Mouse (Mus musculus): ENCODE measurements around the gene Dqx1. TPM values are rescaled to one million over a fixed set of nuclear protein-coding genes. Genes with fewer than 3 reads are reported as not detected.

Dqx1 gene
- total RNA-seq, 1 experiment: 3.7 TPM

GRCm38 (mm10) chr6:83033249-83034185, 24.1 kb upstream of the Dqx1 start, which contains the start of the genes Dok1 and Loxl3:
Gene Dok1 (minus strand): TSS chr6:83033471.
Gene Loxl3 (plus strand): TSS chr6:83034173.
- H3K27ac ChIP-seq (ENCODE audit: insufficient read depth, low read depth, low read length, poor library complexity, severe bottlenecking): no peak within 1 kb of the TSS
- H3K36me3 ChIP-seq (ENCODE audit: control insufficient read depth, insufficient read depth, low read length, poor library complexity, severe bottlenecking): no peaks in the 10 kb centered on the region
- peak within 1 kb of the TSS; percentile 69 to 83 for H3K4me3 ChIP-seq (ENCODE audit: insufficient read depth in 1 of 2, low read depth in 1 of 2, low read length in 2 of 2, poor library complexity in 1 of 2, severe bottlenecking in 1 of 2)
- in situ Hi-C loops (cut with MboI; ENCODE audit: low sequenced_read_pairs in 2 of 2, unreplicated experiment in 2 of 2): no loop called here
- DNase-seq (ENCODE audit: low read depth, low spot score): peak; percentile 73
- H3K9me3 ChIP-seq (ENCODE audit: control insufficient read depth, insufficient read depth, low read depth, low read length): no peaks in the 10 kb centered on the region
- H3K4me1 ChIP-seq (ENCODE audit: control insufficient read depth in 2 of 2, insufficient read depth in 2 of 2, low read length in 2 of 2, poor library complexity in 1 of 2): peaks cover 0 to 14% of the 10 kb centered on the region in 2 experiments; a peak in 2 of 4 replicates
- H3K9ac ChIP-seq (ENCODE audit: insufficient read depth, low read depth, low read length, poor library complexity, severe bottlenecking): peak within 1 kb of the TSS; percentile 58
- TF ChIP-seq CHD2 (IDR thresholded peaks at IDR 0.05; ENCODE audit: low read depth, low read length) (no peak), MAFK (IDR thresholded peaks at IDR 0.05; ENCODE audit: insufficient read depth, low read depth, low read length) (peak; percentile 96)

GRCm38 (mm10) chr6:83034463-83035055, 23.1 kb upstream of the Dqx1 start:
- no peak overlapping the region for H3K9ac ChIP-seq (ENCODE audit: insufficient read depth, low read depth, low read length, poor library complexity, severe bottlenecking)
- H3K27ac ChIP-seq (ENCODE audit: insufficient read depth, low read depth, low read length, poor library complexity, severe bottlenecking): no peak overlapping the region
- no peaks in the 10 kb centered on the region for H3K9me3 ChIP-seq (ENCODE audit: control insufficient read depth, insufficient read depth, low read depth, low read length)
- no peak overlapping the region for H3K4me3 ChIP-seq (ENCODE audit: insufficient read depth in 1 of 2, low read depth in 1 of 2, low read length in 2 of 2, poor library complexity in 1 of 2, severe bottlenecking in 1 of 2)
- TF ChIP-seq HCFC1 (IDR thresholded peaks at IDR 0.05; ENCODE audit: borderline replicate concordance, insufficient read depth, low read length): no peak
- TF ChIP-seq ZNF384 (IDR thresholded peaks at IDR 0.05; ENCODE audit: low read depth, low read length): no peak
- TF ChIP-seq ZC3H11A (IDR thresholded peaks at IDR 0.05; ENCODE audit: borderline replicate concordance, low read depth, low read length): no peak
- no peak for TF ChIP-seq MAFK (IDR thresholded peaks at IDR 0.05; ENCODE audit: insufficient read depth, low read depth, low read length)
- no peak for TF ChIP-seq CHD2 (IDR thresholded peaks at IDR 0.05; ENCODE audit: low read depth, low read length)
- DNase-seq (ENCODE audit: low read depth, low spot score): no peak
- in situ Hi-C loops (cut with MboI; ENCODE audit: low sequenced_read_pairs in 2 of 2, unreplicated experiment in 2 of 2): no loop called here
- peaks cover 4 to 14% of the 10 kb centered on the region in 2 experiments; a peak in 2 of 4 replicates for H3K4me1 ChIP-seq (ENCODE audit: control insufficient read depth in 2 of 2, insufficient read depth in 2 of 2, low read length in 2 of 2, poor library complexity in 1 of 2)
- H3K36me3 ChIP-seq (ENCODE audit: control insufficient read depth, insufficient read depth, low read length, poor library complexity, severe bottlenecking): no peaks in the 10 kb centered on the region

- Histone ChIP-seq H3K4me1 (ENCODE audit: control insufficient read depth in 2 of 2, insufficient read depth in 2 of 2, low read length in 2 of 2, poor library complexity in 1 of 2) (peaks cover 4 to 7% of the 10 kb centered on the region in 2 experiments; a peak in 1 of 4 replicates), H3K4me3 (ENCODE audit: insufficient read depth in 1 of 2, low read depth in 1 of 2, low read length in 2 of 2, poor library complexity in 1 of 2, severe bottlenecking in 1 of 2) (no peak overlapping the region), H3K9me3 (ENCODE audit: control insufficient read depth, insufficient read depth, low read depth, low read length) (no peaks in the 10 kb centered on the region), H3K9ac (ENCODE audit: insufficient read depth, low read depth, low read length, poor library complexity, severe bottlenecking) (no peak overlapping the region), H3K27ac (ENCODE audit: insufficient read depth, low read depth, low read length, poor library complexity, severe bottlenecking) (no peak overlapping the region), H3K36me3 (ENCODE audit: control insufficient read depth, insufficient read depth, low read length, poor library complexity, severe bottlenecking) (no peaks in the 10 kb centered on the region)
- no peak for TF ChIP-seq ZC3H11A (IDR thresholded peaks at IDR 0.05; ENCODE audit: borderline replicate concordance, low read depth, low read length)
- no peak for TF ChIP-seq ZNF384 (IDR thresholded peaks at IDR 0.05; ENCODE audit: low read depth, low read length)
- no peak for TF ChIP-seq HCFC1 (IDR thresholded peaks at IDR 0.05; ENCODE audit: borderline replicate concordance, insufficient read depth, low read length)
- TF ChIP-seq CHD2 (IDR thresholded peaks at IDR 0.05; ENCODE audit: low read depth, low read length): no peak
- no peak for TF ChIP-seq MAFK (IDR thresholded peaks at IDR 0.05; ENCODE audit: insufficient read depth, low read depth, low read length)
- DNase-seq (ENCODE audit: low read depth, low spot score): no peak
- in situ Hi-C loops (cut with MboI; ENCODE audit: low sequenced_read_pairs in 2 of 2, unreplicated experiment in 2 of 2): no loop called here
These were observed 20.5 kb upstream of the Dqx1 start for GRCm38 (mm10) chr6:83037188-83037587.

- TF ChIP-seq CHD2 (IDR thresholded peaks at IDR 0.05; ENCODE audit: low read depth, low read length): peak; percentile 85
- no peak for TF ChIP-seq ZC3H11A (IDR thresholded peaks at IDR 0.05; ENCODE audit: borderline replicate concordance, low read depth, low read length)
- Histone ChIP-seq H3K27ac (ENCODE audit: insufficient read depth, low read depth, low read length, poor library complexity, severe bottlenecking) (no peak overlapping the region), H3K9me3 (ENCODE audit: control insufficient read depth, insufficient read depth, low read depth, low read length) (no peaks in the 10 kb centered on the region), H3K4me3 (ENCODE audit: insufficient read depth in 1 of 2, low read depth in 1 of 2, low read length in 2 of 2, poor library complexity in 1 of 2, severe bottlenecking in 1 of 2) (no peak overlapping the region), H3K36me3 (ENCODE audit: control insufficient read depth, insufficient read depth, low read length, poor library complexity, severe bottlenecking) (no peaks in the 10 kb centered on the region), H3K9ac (ENCODE audit: insufficient read depth, low read depth, low read length, poor library complexity, severe bottlenecking) (no peak overlapping the region), H3K4me1 (ENCODE audit: control insufficient read depth in 2 of 2, insufficient read depth in 2 of 2, low read length in 2 of 2, poor library complexity in 1 of 2) (peaks cover 4 to 7% of the 10 kb centered on the region in 2 experiments; a peak in 1 of 4 replicates)
- in situ Hi-C loops (cut with MboI; ENCODE audit: low sequenced_read_pairs in 2 of 2, unreplicated experiment in 2 of 2): no loop called here
- peak; percentile 94 for DNase-seq (ENCODE audit: low read depth, low spot score)
These were observed 19.1 kb upstream of the Dqx1 start for GRCm38 (mm10) chr6:83038496-83039012.

Data from ES-E14 (cell line).